Mouse (Mus musculus) cerebral cortex, adult 2 months (tissue): ENCODE results near the gene Vmn2r-ps159.

Experiments used
- WGBS: fragments of 180-500 bp; shearing (Covaris S2); methylation state at CpG from one replicate; pipeline ENCODE4 v1.1.7; 2018; 5-methylcytosine and 5-hydroxymethylcytosine counted together

The Vmn2r-ps159 gene

GRCm38 (mm10) chr4:156330803-156331202, at the start of gene Vmn2r-ps159:
Vmn2r-ps159 (plus strand) TSS chr4:156331103.
- 79% methylated on average over 3 of the region's 3 CpGs for WGBS

DNA sequence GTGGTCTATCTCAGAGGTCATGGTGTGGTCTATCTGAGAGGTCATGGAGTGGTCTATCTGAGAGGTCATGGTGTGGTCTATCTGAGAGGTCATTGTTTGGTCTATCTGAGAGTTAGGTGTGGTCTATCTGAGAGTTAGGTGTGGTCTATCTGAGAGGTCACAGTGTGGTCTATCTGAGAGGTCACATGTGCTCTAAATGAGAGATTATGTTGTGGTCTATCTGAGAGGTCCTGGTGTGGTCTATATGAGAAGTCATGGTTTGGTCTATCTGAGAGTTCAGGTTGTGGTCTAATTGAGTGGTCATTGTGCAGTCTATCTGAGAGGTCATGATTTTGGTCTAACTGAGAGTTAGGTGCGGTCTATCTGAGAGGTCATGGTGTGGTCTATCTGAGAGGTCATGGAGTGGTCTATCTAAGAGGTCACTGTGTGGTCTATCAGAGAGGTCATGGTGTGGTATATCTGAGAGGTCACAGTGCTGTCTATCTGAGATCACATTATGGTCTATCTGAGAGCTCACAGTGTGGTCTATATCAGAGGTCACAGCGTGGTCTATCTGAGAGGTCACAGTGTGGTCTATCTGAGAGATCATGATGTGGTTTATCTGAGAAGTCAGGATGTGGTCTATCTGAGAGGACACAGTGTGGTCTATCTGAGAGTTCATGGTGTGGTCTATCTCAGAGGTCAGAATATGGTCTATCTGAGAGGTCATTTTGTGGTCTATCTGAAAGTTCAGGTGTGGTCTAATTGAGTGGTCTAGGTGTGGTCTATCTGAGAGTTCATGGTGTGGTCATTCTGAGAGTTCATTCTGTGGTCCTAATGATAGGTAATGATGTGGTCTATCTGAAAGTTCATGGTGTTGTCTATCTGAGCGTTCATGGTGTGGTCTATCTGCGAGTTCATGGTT, 10.9 kb downstream of the Vmn2r-ps159 start:
- 76% methylated on average over 4 of the region's 4 CpGs for WGBS

DNA sequence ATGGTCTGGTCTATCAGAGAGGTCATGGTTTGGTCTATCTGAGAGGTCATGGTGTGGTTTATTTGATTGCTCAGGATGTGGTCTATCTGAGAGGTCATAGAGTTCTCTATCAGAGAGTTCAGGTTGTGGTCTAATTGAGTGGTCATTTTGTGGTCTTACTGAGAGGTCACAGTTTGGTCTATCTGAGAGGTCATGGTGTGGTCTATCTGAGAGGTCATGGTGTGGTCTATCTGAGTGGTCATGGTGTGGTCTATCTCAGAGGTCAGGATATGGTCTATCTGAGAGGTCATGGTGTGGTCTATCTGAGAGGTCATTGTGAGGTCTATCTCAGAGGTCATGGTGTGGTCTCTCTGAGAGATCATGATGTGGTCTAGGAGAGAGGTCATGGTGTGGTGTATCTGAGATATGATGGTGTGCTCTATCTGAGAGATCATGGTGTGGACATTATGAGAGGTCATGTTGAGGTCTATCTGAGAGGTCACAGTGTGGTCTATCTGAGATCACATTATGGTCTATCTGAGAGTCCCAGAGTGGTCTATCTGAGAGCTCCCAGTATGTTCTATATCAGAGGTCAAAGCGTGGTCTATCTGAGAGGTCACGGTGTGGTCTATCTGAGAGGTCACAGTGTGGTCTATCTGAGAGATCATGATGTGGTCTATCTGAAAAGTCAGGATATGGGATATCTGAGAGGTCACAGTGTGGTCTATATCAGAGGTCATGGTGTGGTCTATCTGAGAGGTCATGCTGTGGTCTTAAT, 11.8 kb downstream of the Vmn2r-ps159 start:
- WGBS: 79% methylated on average over 2 of the region's 2 CpGs

- WGBS: 91% methylated on average over 1 of the region's 1 CpGs
These were observed 12.4 kb downstream of the Vmn2r-ps159 start for GRCm38 (mm10) chr4:156343332-156343731.

GRCm38 (mm10) chr4:156356756-156357437, 26.0 kb downstream of the Vmn2r-ps159 start:
- 66% methylated on average over 3 of the region's 3 CpGs for WGBS
